In the genomic region with DNA sequence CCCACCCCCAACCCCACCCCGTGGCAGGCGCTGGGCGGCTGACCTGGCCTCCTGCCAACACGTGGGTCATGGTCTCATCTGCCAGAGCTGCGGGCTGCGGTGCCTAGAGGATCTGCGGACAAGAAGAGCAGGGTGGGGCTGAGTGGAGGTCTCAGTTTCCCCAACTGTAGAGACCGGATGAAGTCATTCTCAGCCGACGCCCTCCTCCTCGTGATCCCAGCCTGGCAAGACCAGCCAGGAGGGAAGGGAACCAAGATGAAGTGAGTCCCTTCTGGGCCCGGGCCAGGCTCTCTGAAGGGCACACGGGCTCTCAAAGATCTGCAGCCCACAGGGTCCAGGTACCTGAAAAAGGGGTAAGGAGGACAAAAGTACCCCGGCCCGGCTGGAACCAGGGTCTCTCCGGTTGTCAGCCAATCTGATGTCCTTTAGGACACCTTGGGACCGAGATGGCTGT, we compare ENCODE assay signal across 9 mouse cellular contexts. TPM values are rescaled to one million over a fixed set of nuclear protein-coding genes. Genes with fewer than 3 reads are reported as not detected.
A peak's percentile ranks its signal among the peaks of the same experiment; 100 is the strongest.
DNase-seq lines count a peak whose midpoint lies in the region; ATAC-seq and TF ChIP-seq lines count a peak whose summit lies in the region.
"Had no signal": no experiment of that assay in that cellular context is flagged by ENCODE, and none has a peak within 500 bp of the region (broad histone marks: within the 10 kb centered on the region; RNA-seq: fewer than 3 reads in every experiment).

No protein-coding gene starts in this region.

- peak overlapping the region; percentile 72 for H3K4me2 ChIP-seq in heart, embryonic 13.5 days
- H3K4me2 ChIP-seq in liver, embryonic 16.5 days (ENCODE audit: low read depth, low read length): peak overlapping the region; percentile 83

- no peak overlapping the region for H3K27ac ChIP-seq in heart, embryonic 13.5 days (replicated peaks)
- H3K27ac ChIP-seq in liver, embryonic 16.5 days (ENCODE audit: low read length): no peak overlapping the region
- H3K27ac ChIP-seq: embryonic facial prominence, embryonic 12.5 days had no signal

- H3K4me1 ChIP-seq in E14TG2a.4 (replicated peaks; ENCODE audit: low read depth, low read length): peaks cover 85% of the 10 kb centered on the region
- H3K4me1 ChIP-seq in heart, embryonic 13.5 days: peaks cover 59% of the 10 kb centered on the region
- peaks cover 50% of the 10 kb centered on the region for H3K4me1 ChIP-seq in liver, embryonic 16.5 days (ENCODE audit: control insufficient read depth, low read depth, low read length)

- H3K9ac ChIP-seq in heart, embryonic 13.5 days: peak overlapping the region; percentile 78
- H3K9ac ChIP-seq in liver, embryonic 16.5 days (ENCODE audit: low read depth, low read length): peak overlapping the region; percentile 52

- no peaks in the 10 kb centered on the region for H3K36me3 ChIP-seq in E14TG2a.4 (ENCODE audit: insufficient read depth, low read length)
- H3K36me3 ChIP-seq in heart, embryonic 13.5 days: no peaks in the 10 kb centered on the region
- no peaks in the 10 kb centered on the region for H3K36me3 ChIP-seq in liver, embryonic 16.5 days (ENCODE audit: control insufficient read depth, insufficient read depth)
- H3K36me3 ChIP-seq: embryonic facial prominence, embryonic 12.5 days had no signal

- peak overlapping the region; percentile 77 for H3K4me3 ChIP-seq in E14TG2a.4 (replicated peaks; ENCODE audit: low read length)
- peak overlapping the region; percentile 51 for H3K4me3 ChIP-seq in heart, embryonic 13.5 days
- H3K4me3 ChIP-seq in liver, embryonic 16.5 days (ENCODE audit: low read depth, low read length): peak overlapping the region; percentile 57

- peaks cover 71% of the 10 kb centered on the region for H3K27me3 ChIP-seq in E14TG2a.4 (ENCODE audit: insufficient read depth, low read length)
- peaks cover 97% of the 10 kb centered on the region for H3K27me3 ChIP-seq in heart, embryonic 13.5 days (replicated peaks)
- peaks cover 54% of the 10 kb centered on the region for H3K27me3 ChIP-seq in liver, embryonic 16.5 days (ENCODE audit: control insufficient read depth, insufficient read depth, low read depth, low read length)

- no peak for ATAC-seq in heart, embryonic 13.5 days (ENCODE audit: extremely low read depth, insufficient number of reproducible peaks, low FRiP score, low TSS enrichment)
- ATAC-seq in liver, embryonic 16.5 days (ENCODE audit: low read depth): no peak

- no peaks in the 10 kb centered on the region for H3K9me3 ChIP-seq in E14TG2a.4 (ENCODE audit: low read length)
- no peaks in the 10 kb centered on the region for H3K9me3 ChIP-seq in heart, embryonic 13.5 days
- no peaks in the 10 kb centered on the region for H3K9me3 ChIP-seq in liver, embryonic 16.5 days (replicated peaks; ENCODE audit: control insufficient read depth, low read length)
- H3K9me3 ChIP-seq: embryonic facial prominence, embryonic 12.5 days had no signal

- 16% methylated on average over 17 of the region's 17 CpGs for WGBS in heart, embryonic 13.5 days
- WGBS in liver, embryonic 16.5 days (ENCODE audit: insufficient replicate concordance): 10% methylated on average over 17 of the region's 17 CpGs

- peak; percentile 72 to 77 for DNase-seq in heart, adult 18-20 months
- DNase-seq in heart, adult 8-10 months (ENCODE audit: low spot score): no peak
- DNase-seq in right cerebral cortex, postnatal 25 days: no peak
- no peak for DNase-seq in urinary bladder, postnatal 10 days (ENCODE audit: low spot score)
- DNase-seq in B cell, adult 2 months: no peak

- no peak for TF ChIP-seq CTCF in E14TG2a.4 (conservative IDR thresholded peaks at IDR 0.05; ENCODE audit: low read length)

RNA-seq across cellular contexts. Expression of a gene that starts 0.7 kb away (rescaled TPM):
- total RNA-seq in heart, adult 18-20 months (2021): 10 to 100 TPM; 75.6 to 80.1 TPM
- 100 to 1,000 TPM in 2 of 4 experiments, 10 to 100 TPM in 2; 87.9 to 109 (median 99.6) TPM for total RNA-seq in heart, adult 8-10 months (2022)
- polyA plus RNA-seq in heart, embryonic 13.5 days (2015; fragmentation: Nextera tagmentation; extraction: Ambion mirVana): 6.5 and 8.3 TPM in 2 replicates
- 2.2 and 3.4 TPM in 2 replicates for polyA plus RNA-seq in liver, embryonic 16.5 days (2015; fragmentation: Nextera tagmentation; extraction: Ambion mirVana)

RNA-seq across cellular contexts. Expression of a gene that starts 8.7 kb away (rescaled TPM):
- 1 to 10 TPM in 1 of 2 experiments, under 1 TPM in 1; 0.69 to 1.2 TPM for total RNA-seq in heart, adult 18-20 months (2021)
- total RNA-seq in heart, adult 8-10 months (2022): 1 to 10 TPM in 2 of 4 experiments, under 1 TPM in 2; 0.91 to 1.3 (median 1.1) TPM
- not detected in 2 replicates for polyA plus RNA-seq in heart, embryonic 13.5 days (2015; fragmentation: Nextera tagmentation; extraction: Ambion mirVana)
- polyA plus RNA-seq in liver, embryonic 16.5 days (2015; fragmentation: Nextera tagmentation; extraction: Ambion mirVana): 0.05 and 0.18 TPM in 2 replicates

RNA-seq across cellular contexts. Expression of a gene that starts 17.8 kb away (rescaled TPM):
- total RNA-seq in heart, adult 18-20 months (2021): 1 to 10 TPM; 4.8 to 5.3 TPM
- total RNA-seq in heart, adult 8-10 months (2022): 1 to 10 TPM; 3.1 to 7.6 (median 5.0) TPM
- 2.6 and 4.4 TPM in 2 replicates for polyA plus RNA-seq in heart, embryonic 13.5 days (2015; fragmentation: Nextera tagmentation; extraction: Ambion mirVana)
- polyA plus RNA-seq in liver, embryonic 16.5 days (2015; fragmentation: Nextera tagmentation; extraction: Ambion mirVana): 83.9 and 102 TPM in 2 replicates

RNA-seq across cellular contexts. Expression of a gene that starts 18.2 kb away (rescaled TPM):
- total RNA-seq in heart, adult 18-20 months (2021): 1 to 10 TPM; 1.3 TPM
- total RNA-seq in heart, adult 8-10 months (2022): 1 to 10 TPM; 1.7 to 3.1 (median 2.7) TPM
- 1.8 and 2.1 TPM in 2 replicates for polyA plus RNA-seq in heart, embryonic 13.5 days (2015; fragmentation: Nextera tagmentation; extraction: Ambion mirVana)
- polyA plus RNA-seq in liver, embryonic 16.5 days (2015; fragmentation: Nextera tagmentation; extraction: Ambion mirVana): 3.5 and 4.0 TPM in 2 replicates

RNA-seq across cellular contexts. Expression of a gene that starts 27.2 kb away (rescaled TPM):
- total RNA-seq in heart, adult 18-20 months (2021): 10 to 100 TPM; 15.8 to 16.6 TPM
- total RNA-seq in heart, adult 8-10 months (2022): 10 to 100 TPM; 14.3 to 19.8 (median 16.3) TPM
- polyA plus RNA-seq in heart, embryonic 13.5 days (2015; fragmentation: Nextera tagmentation; extraction: Ambion mirVana): 36.0 and 36.6 TPM in 2 replicates
- 27.9 and 29.0 TPM in 2 replicates for polyA plus RNA-seq in liver, embryonic 16.5 days (2015; fragmentation: Nextera tagmentation; extraction: Ambion mirVana)

Comparison
In these comparisons a context has a peak if more than half of its experiments do, and no peak if none do; other contexts are left out.
1. DNase-seq: peak in heart, adult 18-20 months (2 of 2); none in heart, adult 8-10 months (single experiment), right cerebral cortex, postnatal 25 days (single experiment), urinary bladder, postnatal 10 days (single experiment) and B cell, adult 2 months (0 of 2).
2. Peak in every context shown above with its lines, with median percentiles within 50 percentile points of each other: H3K4me3 ChIP-seq.